Mouse (Mus musculus) forebrain, embryonic 16.5 days (tissue): ENCODE data around the gene Kcnj2. TPM values are rescaled to one million over a fixed set of nuclear protein-coding genes. Genes with fewer than 3 reads are reported as not detected.
A peak's percentile ranks its signal among the peaks of the same experiment; 100 is the strongest.

ENCODE experiments used
- ATAC-seq: fragments of 200-750 bp; cut with Nextera tagmentation; 2 replicates; pipeline ENCODE4 v1.8.0; 2017; ENCODE audit warnings: mild to moderate bottlenecking, moderate library complexity
- H3K27ac ChIP-seq: fragments of 300-500 bp; sonication (generic); 2 replicates; pipeline ENCODE4 v1.5.1; 2014; ENCODE audit warnings: low read length, control low read depth
- H3K27me3 ChIP-seq: fragments of 300-500 bp; sonication (generic); replicated peaks from 2 replicates; pipeline ENCODE4 v1.6.1; 2014; ENCODE audit warnings: low read length; ENCODE audit not compliant: control insufficient read depth, insufficient read depth
- H3K36me3 ChIP-seq: fragments of 300-500 bp; sonication (generic); 2 replicates; pipeline ENCODE4 v1.6.1; 2014; ENCODE audit not compliant: control insufficient read depth, insufficient read depth
- H3K4me1 ChIP-seq: fragments of 300-500 bp; sonication (generic); replicated peaks from 2 replicates; pipeline ENCODE4 v1.6.1; 2014; ENCODE audit warnings: low read length; ENCODE audit not compliant: control insufficient read depth, insufficient read depth
- H3K4me2 ChIP-seq: fragments of 300-500 bp; sonication (generic); 2 replicates; pipeline ENCODE4 v1.6.1; 2014; ENCODE audit warnings: mild to moderate bottlenecking, low read length, control low read depth
- H3K4me3 ChIP-seq: fragments of 300-500 bp; sonication (generic); replicated peaks from 2 replicates; pipeline ENCODE4 v1.5.1; 2014; ENCODE audit warnings: mild to moderate bottlenecking, low read length, control low read depth
- H3K9ac ChIP-seq: fragments of 300-500 bp; sonication (generic); replicated peaks from 2 replicates; pipeline ENCODE4 v1.6.1; 2014; ENCODE audit warnings: low read depth, low read length, control low read depth
- H3K9me3 ChIP-seq: fragments of 300-500 bp; sonication (generic); 2 replicates; pipeline ENCODE4 v1.6.1; 2016; ENCODE audit warnings: low read length; ENCODE audit not compliant: control insufficient read depth
- WGBS: fragments of 180-500 bp; shearing (Covaris S2); extraction: QIAGEN DNeasy Blood & Tissue Kit; methylation state at CpG from one replicate; pipeline ENCODE4 v1.1.7; 2014; 5-methylcytosine and 5-hydroxymethylcytosine counted together
- polyA plus RNA-seq: library from polyadenylated mRNA; unstranded; fragments of >200 nt; fragmentation: Nextera tagmentation; extraction: Ambion mirVana; gene quantifications from 2 replicates; pipeline ENCODE4 v1.2.1, GENCODE M21; 2015

The Kcnj2 gene
- polyA plus RNA-seq, 1 experiment from 2014 or later, result 1.5 TPM

DNA sequence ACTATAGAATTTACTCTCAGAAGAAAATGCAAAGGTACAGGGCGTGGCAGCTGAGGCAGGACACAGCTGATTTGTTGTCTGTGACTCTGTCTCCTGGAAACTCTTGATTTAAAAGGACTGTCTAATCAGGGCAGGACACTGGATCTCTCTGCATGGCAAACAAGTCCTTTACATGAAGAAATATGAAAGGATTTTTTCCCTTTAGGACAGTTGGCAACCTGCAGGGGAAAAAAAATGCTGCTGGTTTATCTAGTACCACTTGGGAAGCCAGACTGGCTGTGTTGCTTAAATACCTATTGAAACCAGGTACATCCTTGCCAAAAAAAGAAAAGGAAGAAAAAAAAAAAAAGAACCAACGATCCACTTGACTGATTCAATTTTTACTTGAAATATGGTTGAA lies 17.0 kb downstream of the Kcnj2 start:
- H3K27ac ChIP-seq, result no peak overlapping the region
- no peak overlapping the region for H3K4me3 ChIP-seq
- H3K4me2 ChIP-seq, result no peak overlapping the region
- 85% methylated on average over 2 of the region's 2 CpGs for WGBS
- H3K27me3 ChIP-seq, result no peaks in the 10 kb centered on the region
- no peaks in the 10 kb centered on the region for H3K9me3 ChIP-seq
- no peaks in the 10 kb centered on the region for H3K36me3 ChIP-seq
- no peaks in the 10 kb centered on the region for H3K4me1 ChIP-seq
- ATAC-seq, result no peak
- H3K9ac ChIP-seq, result no peak overlapping the region

DNA sequence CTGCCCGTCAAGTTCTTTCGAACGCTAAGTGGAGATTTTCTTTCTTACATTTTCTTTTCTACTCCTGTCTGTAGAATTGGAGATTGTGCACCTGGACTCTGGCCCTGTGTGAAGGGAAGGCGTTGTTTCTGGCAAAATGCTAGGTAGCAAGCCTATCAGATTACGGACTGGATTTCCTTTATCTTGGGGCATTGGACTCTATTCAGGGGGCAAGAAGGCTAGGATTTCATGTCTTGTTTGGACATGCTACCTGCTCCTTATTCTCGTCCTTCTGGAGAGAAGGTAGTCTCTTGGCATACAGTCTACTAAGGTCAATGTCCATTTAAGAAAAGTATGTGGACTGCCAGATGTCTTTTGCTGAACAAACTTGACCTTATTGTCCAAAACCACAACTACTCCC lies 21.0 kb downstream of the Kcnj2 start:
- no peak overlapping the region for H3K4me2 ChIP-seq
- no peak overlapping the region for H3K27ac ChIP-seq
- no peak for ATAC-seq
- H3K9me3 ChIP-seq, result no peaks in the 10 kb centered on the region
- no peak overlapping the region for H3K9ac ChIP-seq
- no peaks in the 10 kb centered on the region for H3K27me3 ChIP-seq
- H3K4me3 ChIP-seq, result no peak overlapping the region
- H3K36me3 ChIP-seq, result no peaks in the 10 kb centered on the region
- WGBS, result 83% methylated on average over 6 of the region's 6 CpGs
- no peaks in the 10 kb centered on the region for H3K4me1 ChIP-seq

DNA sequence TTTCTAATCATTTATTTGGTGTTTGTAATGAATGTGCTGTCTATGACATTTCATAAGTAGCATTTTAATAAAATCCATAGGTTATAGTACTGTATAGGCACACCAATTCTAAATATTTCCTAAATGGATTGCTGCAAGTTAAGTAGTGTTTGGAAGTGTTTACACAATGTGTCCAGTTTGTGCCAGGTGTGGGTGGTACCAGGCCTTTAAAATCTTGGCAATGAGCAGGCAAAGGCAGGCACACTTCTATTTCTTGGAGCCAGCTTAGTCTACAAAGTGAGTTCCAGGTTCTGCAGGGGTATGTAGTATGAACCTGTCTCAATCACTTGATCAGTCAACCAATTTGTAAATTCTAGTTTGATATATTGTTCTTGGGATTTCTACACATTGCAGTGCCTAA lies 22.3 kb downstream of the Kcnj2 start:
- no peaks in the 10 kb centered on the region for H3K9me3 ChIP-seq
- H3K4me3 ChIP-seq, result no peak overlapping the region
- no peaks in the 10 kb centered on the region for H3K36me3 ChIP-seq
- H3K4me1 ChIP-seq, result no peaks in the 10 kb centered on the region
- ATAC-seq, result no peak
- H3K4me2 ChIP-seq, result no peak overlapping the region
- no peak overlapping the region for H3K9ac ChIP-seq
- no peak overlapping the region for H3K27ac ChIP-seq
- no peaks in the 10 kb centered on the region for H3K27me3 ChIP-seq

DNA sequence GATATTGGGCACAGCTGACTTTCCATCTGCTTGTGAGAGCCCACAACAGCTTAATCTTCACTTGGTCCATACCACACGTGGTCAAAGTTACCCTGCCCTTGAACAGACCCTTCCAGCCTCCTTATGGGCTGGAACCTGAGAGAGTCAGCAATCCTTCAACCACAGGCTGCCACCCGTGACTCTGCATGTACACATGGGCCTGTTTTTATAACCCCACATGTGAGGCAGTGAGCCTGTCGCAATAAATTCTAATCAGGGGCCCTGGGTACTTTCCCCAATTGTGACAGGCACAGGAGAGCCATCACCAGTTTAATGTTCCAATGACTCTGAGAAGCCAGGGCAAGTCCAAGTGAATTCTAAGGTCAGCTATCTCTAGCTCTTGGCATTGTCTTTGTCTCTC lies 22.8 kb downstream of the Kcnj2 start:
- H3K36me3 ChIP-seq, result no peaks in the 10 kb centered on the region
- no peak overlapping the region for H3K27ac ChIP-seq
- H3K9me3 ChIP-seq, result no peaks in the 10 kb centered on the region
- H3K4me3 ChIP-seq, result no peak overlapping the region
- WGBS, result 70% methylated on average over 3 of the region's 3 CpGs
- no peak for ATAC-seq
- no peaks in the 10 kb centered on the region for H3K27me3 ChIP-seq
- no peaks in the 10 kb centered on the region for H3K4me1 ChIP-seq
- H3K4me2 ChIP-seq, result no peak overlapping the region
- H3K9ac ChIP-seq, result no peak overlapping the region

DNA sequence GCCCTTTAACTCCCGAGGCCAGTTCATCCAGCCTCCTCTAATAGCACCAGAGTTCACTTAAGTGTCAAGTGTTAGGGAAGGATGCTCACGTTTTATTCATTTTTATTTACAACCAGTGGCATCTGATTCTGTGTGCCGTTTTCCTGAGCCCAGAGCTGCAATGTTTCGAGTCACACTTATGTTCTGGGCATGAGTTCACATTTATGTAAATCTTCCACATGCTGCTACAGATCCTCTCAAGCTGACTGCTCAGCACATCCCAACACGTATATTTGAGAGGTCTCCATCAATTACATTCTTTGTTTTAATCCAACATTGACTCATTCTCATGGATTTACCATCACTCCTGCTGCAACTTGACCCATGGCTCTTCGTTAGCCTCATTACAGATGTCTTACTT lies 25.2 kb downstream of the Kcnj2 start:
- no peaks in the 10 kb centered on the region for H3K9me3 ChIP-seq
- no peaks in the 10 kb centered on the region for H3K36me3 ChIP-seq
- H3K27ac ChIP-seq, result no peak overlapping the region
- 65% methylated on average over 6 of the region's 6 CpGs for WGBS
- ATAC-seq, result no peak
- no peak overlapping the region for H3K4me2 ChIP-seq
- no peaks in the 10 kb centered on the region for H3K27me3 ChIP-seq
- no peak overlapping the region for H3K9ac ChIP-seq
- no peak overlapping the region for H3K4me3 ChIP-seq
- no peaks in the 10 kb centered on the region for H3K4me1 ChIP-seq

DNA sequence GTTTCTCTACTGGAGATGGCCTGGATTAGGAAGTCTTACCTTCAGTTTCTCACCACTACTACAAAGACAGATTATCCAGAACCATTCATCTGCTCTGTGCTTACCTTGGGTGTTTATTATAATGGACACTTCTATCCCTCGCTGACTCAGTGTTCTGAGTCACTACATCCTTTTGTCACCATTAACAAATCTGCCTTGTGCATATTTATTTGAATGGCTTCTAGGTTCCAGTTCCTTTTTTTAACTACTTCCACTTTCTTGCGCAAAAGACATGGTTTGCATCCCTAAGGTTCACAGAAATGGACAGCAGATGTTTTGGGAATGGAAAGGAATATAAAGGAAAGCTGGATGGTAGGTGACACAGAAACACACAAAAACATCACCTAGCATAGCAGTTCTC lies 27.0 kb downstream of the Kcnj2 start:
- Histone ChIP-seq H3K27me3 (no peaks in the 10 kb centered on the region), H3K9me3 (no peaks in the 10 kb centered on the region), H3K27ac (no peak overlapping the region), H3K36me3 (no peaks in the 10 kb centered on the region), H3K4me2 (no peak overlapping the region), H3K4me3 (no peak overlapping the region), H3K4me1 (no peaks in the 10 kb centered on the region), H3K9ac (no peak overlapping the region)
- 91% methylated on average over 2 of the region's 2 CpGs for WGBS
- ATAC-seq, result no peak

DNA sequence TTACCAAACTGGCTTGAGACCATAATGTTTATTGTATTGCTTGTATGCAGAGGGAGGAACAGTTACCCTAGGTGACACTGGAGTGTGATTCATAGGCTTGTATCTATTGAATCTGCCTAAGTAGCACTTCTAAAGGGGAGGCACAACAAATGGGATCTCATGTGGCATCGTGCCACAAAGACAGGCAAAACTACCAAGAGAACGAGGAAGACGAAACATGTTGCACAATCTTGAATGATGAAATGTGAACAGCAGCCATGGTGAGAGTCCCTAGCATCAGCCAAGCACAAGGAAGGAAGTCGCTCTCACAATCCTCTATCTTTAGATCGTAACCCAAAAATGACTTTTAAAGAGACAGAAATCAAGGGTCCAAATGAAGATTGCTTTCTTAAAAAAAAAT lies 30.6 kb downstream of the Kcnj2 start:
- no peaks in the 10 kb centered on the region for H3K36me3 ChIP-seq
- no peak for ATAC-seq
- no peaks in the 10 kb centered on the region for H3K9me3 ChIP-seq
- H3K4me2 ChIP-seq, result no peak overlapping the region
- WGBS, result 85% methylated on average over 5 of the region's 5 CpGs
- no peak overlapping the region for H3K9ac ChIP-seq
- no peak overlapping the region for H3K27ac ChIP-seq
- no peak overlapping the region for H3K4me3 ChIP-seq
- no peaks in the 10 kb centered on the region for H3K27me3 ChIP-seq
- H3K4me1 ChIP-seq, result no peaks in the 10 kb centered on the region

DNA sequence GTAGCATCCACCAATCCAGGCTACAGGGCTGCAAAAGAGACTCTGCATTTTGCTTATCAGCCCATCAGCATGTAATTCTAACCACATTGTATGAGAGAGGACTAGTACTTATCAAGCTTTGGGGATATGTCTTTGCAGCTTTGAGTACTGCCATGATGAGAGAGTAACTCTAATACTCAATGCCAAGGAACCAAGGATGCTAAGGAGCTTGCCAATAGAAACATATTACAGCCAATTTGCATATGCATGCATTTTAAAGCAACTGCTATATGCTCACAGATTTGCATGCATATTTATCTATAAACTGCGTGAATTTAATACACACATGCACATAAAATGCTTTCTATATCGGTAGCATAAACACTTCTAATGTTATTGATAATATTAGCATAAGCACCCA lies 34.2 kb downstream of the Kcnj2 start:
- no peaks in the 10 kb centered on the region for H3K9me3 ChIP-seq
- H3K4me2 ChIP-seq, result no peak overlapping the region
- no peak overlapping the region for H3K9ac ChIP-seq
- H3K27ac ChIP-seq, result no peak overlapping the region
- ATAC-seq, result peak; percentile 36; the same call in 1 of the 2 replicates
- no peak overlapping the region for H3K4me3 ChIP-seq
- H3K4me1 ChIP-seq, result no peaks in the 10 kb centered on the region
- no peaks in the 10 kb centered on the region for H3K27me3 ChIP-seq
- WGBS, result 71% methylated on average over 2 of the region's 2 CpGs
- H3K36me3 ChIP-seq, result no peaks in the 10 kb centered on the region

DNA sequence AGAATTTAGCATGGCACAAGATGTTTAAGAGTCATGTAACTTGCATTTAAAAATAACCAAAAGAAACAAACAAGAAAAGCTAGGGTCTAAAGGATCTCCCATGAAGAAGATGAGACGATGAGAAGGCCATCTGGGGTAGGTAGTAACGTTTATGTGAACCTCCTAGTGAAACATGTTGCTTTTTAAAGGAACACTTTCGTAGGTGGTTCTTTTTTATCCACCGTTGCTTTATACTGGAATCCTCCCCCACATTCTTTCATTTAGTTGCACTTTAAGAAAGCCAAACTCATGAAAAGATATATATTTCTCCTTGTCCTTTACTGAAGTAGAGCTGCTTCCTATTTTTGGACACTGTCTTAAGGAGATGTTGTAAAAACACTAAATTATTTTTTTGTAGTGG lies 34.7 kb downstream of the Kcnj2 start:
- Histone ChIP-seq H3K9ac (no peak overlapping the region), H3K36me3 (no peaks in the 10 kb centered on the region), H3K4me3 (no peak overlapping the region), H3K4me1 (no peaks in the 10 kb centered on the region), H3K9me3 (no peaks in the 10 kb centered on the region), H3K27me3 (no peaks in the 10 kb centered on the region), H3K4me2 (no peak overlapping the region), H3K27ac (no peak overlapping the region)
- no peak for ATAC-seq
- 86% methylated on average over 4 of the region's 4 CpGs for WGBS

DNA sequence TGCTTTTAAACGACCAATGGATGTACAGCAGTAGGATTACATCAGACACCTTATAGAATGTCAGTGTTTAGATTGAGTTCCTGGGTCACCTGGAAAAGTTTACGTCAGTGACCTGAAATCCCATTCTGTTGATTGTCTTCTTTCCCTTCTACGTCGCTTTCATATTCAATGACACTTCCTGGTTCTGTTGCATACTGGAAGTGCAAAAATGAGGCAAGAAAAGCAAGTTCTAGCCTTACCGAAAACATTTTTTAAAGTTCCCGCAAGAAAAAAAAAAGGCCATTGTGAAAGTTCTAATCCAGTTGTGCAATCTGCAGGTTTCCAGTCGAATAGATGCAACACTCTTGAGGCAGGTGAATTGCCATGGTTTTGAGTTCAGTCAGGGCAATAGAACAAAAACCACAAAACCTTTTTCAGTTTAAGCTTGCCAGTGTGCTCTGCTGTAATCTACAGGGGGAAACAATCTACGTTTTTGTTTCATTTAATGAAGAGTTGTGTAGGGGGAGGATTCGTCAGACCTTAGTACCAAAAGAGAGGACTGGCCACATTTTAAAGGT lies 35.7 kb downstream of the Kcnj2 start:
- H3K9me3 ChIP-seq, result no peaks in the 10 kb centered on the region
- 87% methylated on average over 9 of the region's 9 CpGs for WGBS
- ATAC-seq, result no peak

More for the DNA sequence above, 35.7 kb downstream of the Kcnj2 start:
- Histone ChIP-seq H3K36me3 (no peaks in the 10 kb centered on the region), H3K27ac (no peak overlapping the region), H3K27me3 (no peaks in the 10 kb centered on the region), H3K4me2 (no peak overlapping the region), H3K4me3 (no peak overlapping the region), H3K9ac (no peak overlapping the region), H3K4me1 (no peaks in the 10 kb centered on the region)
